Comparison of ENCODE assay signal across 13 mouse cellular contexts in the genomic region with DNA sequence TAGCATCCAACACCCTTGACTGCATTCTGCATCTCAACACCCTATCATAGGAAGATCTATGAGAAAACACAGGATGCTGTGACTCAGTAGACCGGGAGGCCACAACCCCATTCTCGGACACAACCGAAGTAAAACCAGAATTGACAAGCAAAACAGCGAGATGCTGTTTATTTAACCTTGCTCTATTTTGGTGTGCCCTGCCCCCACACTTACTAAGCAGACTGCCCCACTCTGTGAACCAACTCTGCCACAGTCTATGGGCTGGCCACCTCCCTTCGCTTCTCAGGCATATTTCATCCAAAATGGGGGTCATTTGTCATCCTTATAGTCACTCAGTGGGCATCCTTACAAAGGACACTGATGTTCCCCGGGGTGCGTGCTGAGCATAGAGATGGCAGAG.
"Had no signal": no experiment of that assay in that cellular context is flagged by ENCODE, and none has a peak within 500 bp of the region (broad histone marks: within the 10 kb centered on the region; RNA-seq: fewer than 3 reads in every experiment).

No protein-coding gene starts in this region.

- H3K4me1 ChIP-seq: liver, embryonic 12.5 days had no signal

- H3K27me3 ChIP-seq: kidney, embryonic 15.5 days; liver, embryonic 12.5 days; neural tube, embryonic 13.5 days had no signal

- H3K9me3 ChIP-seq: kidney, embryonic 15.5 days; liver, embryonic 12.5 days; midbrain, embryonic 10.5 days; neural tube, embryonic 13.5 days had no signal

- H3K4me3 ChIP-seq: kidney, embryonic 15.5 days; liver, embryonic 12.5 days; midbrain, embryonic 10.5 days; neural tube, embryonic 13.5 days had no signal

- H3K4me2 ChIP-seq: kidney, embryonic 15.5 days; liver, embryonic 12.5 days; lung, embryonic 14.5 days; neural tube, embryonic 13.5 days had no signal

- DNase-seq: kidney, adult 2 months; kidney, postnatal 14 days; left cerebral cortex, postnatal 4 days; lung, embryonic 14.5 days; midbrain, embryonic 14.5 days; right cerebral cortex, adult 18-20 months; right cerebral cortex, postnatal 25 days; thymus, postnatal 14 days had no signal

- H3K36me3 ChIP-seq: liver, embryonic 12.5 days; midbrain, embryonic 10.5 days; neural tube, embryonic 13.5 days had no signal

- ATAC-seq: liver, embryonic 12.5 days had no signal

- H3K27ac ChIP-seq: kidney, embryonic 15.5 days; liver, embryonic 12.5 days; midbrain, embryonic 10.5 days; neural tube, embryonic 13.5 days; stomach, postnatal 0 days had no signal

- H3K9ac ChIP-seq: kidney, embryonic 15.5 days; liver, embryonic 12.5 days; lung, embryonic 14.5 days; neural tube, embryonic 13.5 days had no signal
